Mouse (Mus musculus) cortical plate, adult 2 months (tissue): Measurements from ENCODE around the gene Spint1. TPM values are rescaled to one million over a fixed set of nuclear protein-coding genes. Genes with fewer than 3 reads are reported as not detected.

Experiments used
- H3K27ac ChIP-seq: fragments of 200-500 bp; 2 replicates; pipeline ENCODE4 v1.5.1; 2012; ENCODE audit warnings: low read length, control low read depth, inconsistent platforms; ENCODE audit not compliant: insufficient read depth
- H3K4me1 ChIP-seq: fragments of 200-500 bp; 2 replicates; pipeline ENCODE4 v1.6.1; 2011; ENCODE audit warnings: low read length; ENCODE audit not compliant: control insufficient read depth, insufficient read depth
- H3K4me3 ChIP-seq: fragments of 200-500 bp; 2 replicates; pipeline ENCODE4 v1.5.1; 2011; ENCODE audit warnings: mild to moderate bottlenecking, low read length, control low read depth; ENCODE audit not compliant: insufficient read depth
- CTCF ChIP-seq: fragments of 200-500 bp; IDR thresholded peaks from 2 replicates; pipeline ENCODE4 v1.5.1; 2011; ENCODE audit warnings: mild to moderate bottlenecking, control low read depth, low read length; ENCODE audit not compliant: insufficient read depth; ENCODE audit errors: extremely low read depth
- POLR2A ChIP-seq: fragments of 200-500 bp; IDR thresholded peaks from 2 replicates; pipeline ENCODE4 v1.6.1; 2011; ENCODE audit warnings: mild to moderate bottlenecking, low read length, control low read depth; ENCODE audit not compliant: insufficient read depth; ENCODE audit errors: extremely low read depth
- polyA plus RNA-seq: library from polyadenylated mRNA; depleted of rRNA; stranded (reverse); fragments of >200 nt; gene quantifications from 2 replicates; pipeline ENCODE4 v1.2.3, GENCODE M21; 2012; rRNA removed

Spint1 gene
- polyA plus RNA-seq, 1 experiment: 2.6 TPM

GRCm38 (mm10) chr2:119289014-119289416, 51.9 kb downstream of the Spint1 start:
- H3K4me3 ChIP-seq: peak overlapping the region; percentile 66
- peaks cover 3% of the 10 kb centered on the region; the same call in 1 of the 2 replicates for H3K4me1 ChIP-seq
- no peak overlapping the region for H3K27ac ChIP-seq
- TF ChIP-seq POLR2A (no peak), CTCF (no peak)

GRCm38 (mm10) chr2:119292281-119292680, 55.1 kb downstream of the Spint1 start:
- peaks cover 3% of the 10 kb centered on the region; the same call in 1 of the 2 replicates for H3K4me1 ChIP-seq
- TF ChIP-seq POLR2A (no peak), CTCF (no peak)
- no peak overlapping the region for H3K27ac ChIP-seq
- no peak overlapping the region for H3K4me3 ChIP-seq

GRCm38 (mm10) chr2:119292852-119293251, 55.7 kb downstream of the Spint1 start:
- no peak overlapping the region for H3K27ac ChIP-seq
- TF ChIP-seq POLR2A (no peak), CTCF (no peak)
- H3K4me3 ChIP-seq: no peak overlapping the region
- H3K4me1 ChIP-seq: peaks cover 3% of the 10 kb centered on the region; the same call in 1 of the 2 replicates

- no peak for TF ChIP-seq CTCF
- TF ChIP-seq POLR2A: no peak
- no peak overlapping the region for H3K27ac ChIP-seq
- H3K4me1 ChIP-seq: peaks cover 3% of the 10 kb centered on the region; the same call in 1 of the 2 replicates
- H3K4me3 ChIP-seq: no peak overlapping the region
These were observed 56.1 kb downstream of the Spint1 start for GRCm38 (mm10) chr2:119293311-119293710.

GRCm38 (mm10) chr2:119293776-119294390, 56.7 kb downstream of the Spint1 start:
- no peak for TF ChIP-seq CTCF
- no peak for TF ChIP-seq POLR2A
- H3K27ac ChIP-seq: no peak overlapping the region
- H3K4me3 ChIP-seq: no peak overlapping the region
- H3K4me1 ChIP-seq: peaks cover 3% of the 10 kb centered on the region; the same call in 1 of the 2 replicates

- TF ChIP-seq POLR2A (no peak), CTCF (no peak)
These were observed 57.2 kb downstream of the Spint1 start for GRCm38 (mm10) chr2:119294411-119294810.

GRCm38 (mm10) chr2:119296756-119297155, 59.6 kb downstream of the Spint1 start:
- no peak overlapping the region for H3K27ac ChIP-seq
- TF ChIP-seq POLR2A (no peak), CTCF (no peak)
- H3K4me1 ChIP-seq: no peaks in the 10 kb centered on the region
- H3K4me3 ChIP-seq: no peak overlapping the region

More at GRCm38 (mm10) chr2:119294411-119294810, 57.2 kb downstream of the Spint1 start:
- Histone ChIP-seq H3K4me1 (peaks cover 3% of the 10 kb centered on the region; the same call in 1 of the 2 replicates), H3K4me3 (no peak overlapping the region), H3K27ac (no peak overlapping the region)

- H3K4me1 ChIP-seq: no peaks in the 10 kb centered on the region
- no peak overlapping the region for H3K4me3 ChIP-seq
- TF ChIP-seq POLR2A: no peak
- TF ChIP-seq CTCF: no peak
- no peak overlapping the region for H3K27ac ChIP-seq
These were observed 60.3 kb downstream of the Spint1 start for GRCm38 (mm10) chr2:119297506-119297905.

- Histone ChIP-seq H3K4me3 (no peak overlapping the region), H3K27ac (no peak overlapping the region), H3K4me1 (no peaks in the 10 kb centered on the region)
- no peak for TF ChIP-seq POLR2A
- TF ChIP-seq CTCF: peak; percentile 82
These were observed 61.2 kb downstream of the Spint1 start for GRCm38 (mm10) chr2:119298330-119298729.

GRCm38 (mm10) chr2:119298839-119299238, 61.7 kb downstream of the Spint1 start:
- Histone ChIP-seq H3K4me1 (no peaks in the 10 kb centered on the region), H3K27ac (no peak overlapping the region), H3K4me3 (no peak overlapping the region)
- no peak for TF ChIP-seq POLR2A

Other genes with a start within 250 kb of the Spint1 start
- gene Ccdc32, start 208.0 kb upstream of the Spint1 start, polyA plus RNA-seq: 44.3 and 45.1 TPM in 2 replicates
- 4.8 and 4.9 TPM in 2 replicates for gene Rpusd2, start 202.6 kb upstream of the Spint1 start, polyA plus RNA-seq
- gene Knl1, start 190.2 kb upstream of the Spint1 start, polyA plus RNA-seq: 0.04 and 0.08 TPM in 2 replicates
- gene Rad51, start 124.6 kb upstream of the Spint1 start, polyA plus RNA-seq: 1.4 and 1.6 TPM in 2 replicates
- gene Rmdn3, start 80.3 kb upstream of the Spint1 start, polyA plus RNA-seq: 58.4 and 62.0 TPM in 2 replicates
- gene Gchfr, start 69.6 kb upstream of the Spint1 start, polyA plus RNA-seq: 0.96 and 1.3 TPM in 2 replicates
- gene Gm14137, start 62.9 kb upstream of the Spint1 start, polyA plus RNA-seq: not detected in 2 replicates
- gene Zfyve19, start 28.7 kb upstream of the Spint1 start, polyA plus RNA-seq: 52.9 and 68.2 TPM in 2 replicates
- 25.8 and 25.9 TPM in 2 replicates for gene Dnajc17, start 28.6 kb upstream of the Spint1 start, polyA plus RNA-seq
- gene Ppp1r14d, start 7.5 kb upstream of the Spint1 start, polyA plus RNA-seq: not detected in 2 replicates
- 8.3 and 8.6 TPM in 2 replicates for gene Rhov, start 33.9 kb downstream of the Spint1 start, polyA plus RNA-seq
- gene Vps18, start 51.4 kb downstream of the Spint1 start, polyA plus RNA-seq: 32.2 and 33.0 TPM in 2 replicates
- 2.9 and 3.3 TPM in 2 replicates for gene Dll4, start 88.4 kb downstream of the Spint1 start, polyA plus RNA-seq
- gene Chac1, start 113.9 kb downstream of the Spint1 start, polyA plus RNA-seq: 7.9 and 8.3 TPM in 2 replicates
- gene Ino80, start 240.3 kb downstream of the Spint1 start, polyA plus RNA-seq: 14.6 and 14.8 TPM in 2 replicates